Mouse (Mus musculus): ENCODE results near the gene Kif24.

Gene Kif24

GRCm38 (mm10) chr4:41349199-41349591, 115.5 kb downstream of the Kif24 start:
- no peak for DNase-seq (ENCODE audit: low read depth, low spot score)

- peak; percentile 100 for DNase-seq (ENCODE audit: low read depth, low spot score)
These were observed 116.0 kb downstream of the Kif24 start, which contains the start of gene Ubap1 for GRCm38 (mm10) chr4:41348584-41349198. Gene Ubap1, plus strand, starts transcription at chr4:41348996.

GRCm38 (mm10) chr4:41347839-41348238, 116.8 kb downstream of the Kif24 start:
- no peak for DNase-seq (ENCODE audit: low read depth, low spot score)

- DNase-seq (ENCODE audit: low read depth, low spot score), result no peak
These were observed 118.7 kb downstream of the Kif24 start for GRCm38 (mm10) chr4:41346011-41346410.

GRCm38 (mm10) chr4:41340912-41341550, 123.7 kb downstream of the Kif24 start:
- peak; percentile 74 for DNase-seq (ENCODE audit: low read depth, low spot score)
